Mouse (Mus musculus) skeletal muscle tissue, adult 2 months (tissue): Measurements from ENCODE around the gene Ncaph2.
A peak's percentile ranks its signal among the peaks of the same experiment; 100 is the strongest.

Experiments used
- DNase-seq: peaks from one replicate; pipeline ENCODE4 v3.0.0-alpha.2; 2012; ENCODE audit warnings: low read depth, low spot score

Gene Ncaph2

GRCm38 (mm10) chr15:89378831-89379401 lies 23.4 kb downstream of the Ncaph2 start, which contains the start of gene Odf3b:
Odf3b (minus strand) TSS chr15:89379282.
- no peak for DNase-seq

- no peak for DNase-seq
These were observed 23.9 kb downstream of the Ncaph2 start for GRCm38 (mm10) chr15:89379429-89379828.

- DNase-seq = no peak
These were observed 29.1 kb downstream of the Ncaph2 start, which contains the start of gene Klhdc7b for GRCm38 (mm10) chr15:89384617-89385016. Klhdc7b (plus strand) TSS chr15:89384917.

- no peak for DNase-seq
These were observed 31.6 kb downstream of the Ncaph2 start for GRCm38 (mm10) chr15:89387127-89387526.

- no peak for DNase-seq
These were observed 34.6 kb downstream of the Ncaph2 start for GRCm38 (mm10) chr15:89390081-89390480.

- DNase-seq = no peak
These were observed 41.4 kb downstream of the Ncaph2 start for GRCm38 (mm10) chr15:89396883-89397282.

GRCm38 (mm10) chr15:89398146-89398545 lies 42.6 kb downstream of the Ncaph2 start:
- no peak for DNase-seq

GRCm38 (mm10) chr15:89399716-89400115 lies 44.2 kb downstream of the Ncaph2 start:
- no peak for DNase-seq

- no peak for DNase-seq
These were observed 47.0 kb downstream of the Ncaph2 start for GRCm38 (mm10) chr15:89402471-89402870.

GRCm38 (mm10) chr15:89404831-89405623 lies 49.5 kb downstream of the Ncaph2 start:
- no peak for DNase-seq

- DNase-seq = no peak
These were observed 51.2 kb downstream of the Ncaph2 start for GRCm38 (mm10) chr15:89406691-89407090.

GRCm38 (mm10) chr15:89410118-89410517 lies 54.6 kb downstream of the Ncaph2 start, which contains the start of gene Syce3:
Syce3 (minus strand) TSS chr15:89410503.
- no peak for DNase-seq

GRCm38 (mm10) chr15:89415282-89415681 lies 59.8 kb downstream of the Ncaph2 start:
- DNase-seq = peak; percentile 55

GRCm38 (mm10) chr15:89421938-89422337 lies 66.4 kb downstream of the Ncaph2 start:
- no peak for DNase-seq
